Mouse (Mus musculus): ENCODE measurements around the gene Gh.
"Not testable (repeated sequence)": the region's sequence is repeated elsewhere in the genome, so short reads cannot be mapped to it uniquely, and the experiment has no call there.

The Gh gene

DNA sequence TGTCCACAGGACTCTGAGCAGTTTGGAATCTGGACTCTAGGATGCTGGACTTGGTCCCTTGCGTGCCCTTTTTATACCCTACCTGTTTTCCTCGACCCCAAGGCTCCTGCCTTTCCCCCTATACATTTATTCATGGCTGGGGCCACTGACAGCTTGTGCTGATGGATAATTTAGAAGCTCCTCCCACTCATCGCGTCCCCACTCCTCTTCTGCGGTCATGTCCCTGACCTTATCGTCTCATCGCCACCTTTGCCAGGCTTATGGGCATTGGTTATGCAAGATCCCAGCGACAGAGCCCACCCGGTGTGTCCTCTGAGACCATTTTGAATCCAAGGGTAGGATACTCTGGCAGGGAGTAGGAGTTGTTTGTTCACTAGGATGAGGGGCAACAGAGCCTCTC is at the start of gene Gh:
Gene Gh, minus strand, starts transcription at position 101 of the 400 bp plus-strand sequence.
- DNase-seq, result no peak

DNA sequence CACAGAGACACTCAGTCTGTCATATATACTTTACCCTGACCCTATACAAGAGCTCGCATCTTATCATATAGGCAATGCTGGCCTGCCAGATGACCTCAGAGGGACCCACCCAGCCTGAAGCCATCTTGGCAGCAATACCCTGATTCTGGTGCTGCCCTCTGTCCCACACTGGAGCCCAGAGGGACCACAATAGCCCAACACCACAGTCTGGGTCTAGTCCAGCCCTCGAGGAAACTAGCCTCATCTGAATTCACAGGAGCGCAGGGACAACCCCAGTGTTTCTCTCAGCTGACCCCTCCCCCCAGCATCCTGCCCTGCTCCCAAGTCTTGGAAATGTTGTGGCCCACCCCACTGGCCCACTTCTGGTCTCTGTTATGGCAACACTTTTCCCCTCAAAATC is 49.6 kb upstream of the Gh start:
- DNase-seq, result no peak

DNA sequence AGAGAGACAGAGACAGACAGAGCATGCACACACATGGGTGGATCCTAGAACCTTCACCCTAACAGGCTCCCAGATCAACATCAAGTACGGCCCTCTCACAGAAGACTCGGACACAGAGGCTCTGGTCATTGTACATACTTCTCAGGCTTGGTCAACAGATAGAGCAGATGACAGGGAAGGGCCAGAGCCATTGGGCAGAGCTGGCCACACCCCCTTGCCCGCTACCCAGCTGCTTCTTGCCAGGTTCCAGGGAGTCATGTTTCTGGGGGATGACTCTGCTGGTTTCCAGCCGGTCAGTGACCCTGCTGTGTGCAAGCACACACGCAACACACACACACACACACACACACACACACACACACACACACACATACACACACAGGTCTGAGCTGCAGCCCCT is 49.2 kb upstream of the Gh start:
- DNase-seq, result no peak

DNA sequence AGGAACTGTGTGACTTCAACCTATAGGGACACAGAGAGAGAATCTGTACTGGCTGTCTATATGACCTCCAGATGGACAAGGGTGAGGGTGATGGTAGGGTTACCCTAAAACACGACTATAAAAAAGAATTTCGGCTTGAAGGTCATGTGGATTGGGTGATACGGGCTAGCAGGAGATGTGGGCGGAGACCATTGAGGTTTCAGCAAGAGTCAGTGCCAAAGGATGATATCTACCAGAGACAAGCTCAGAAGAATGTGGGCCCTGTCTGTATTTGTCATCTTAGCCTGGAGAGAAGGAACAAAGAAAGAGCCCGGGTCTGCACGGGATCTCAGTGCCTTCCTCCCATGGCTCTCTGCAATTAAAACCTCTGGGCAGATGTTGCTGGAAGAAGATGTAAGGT is 48.1 kb upstream of the Gh start:
- no peak for DNase-seq

DNA sequence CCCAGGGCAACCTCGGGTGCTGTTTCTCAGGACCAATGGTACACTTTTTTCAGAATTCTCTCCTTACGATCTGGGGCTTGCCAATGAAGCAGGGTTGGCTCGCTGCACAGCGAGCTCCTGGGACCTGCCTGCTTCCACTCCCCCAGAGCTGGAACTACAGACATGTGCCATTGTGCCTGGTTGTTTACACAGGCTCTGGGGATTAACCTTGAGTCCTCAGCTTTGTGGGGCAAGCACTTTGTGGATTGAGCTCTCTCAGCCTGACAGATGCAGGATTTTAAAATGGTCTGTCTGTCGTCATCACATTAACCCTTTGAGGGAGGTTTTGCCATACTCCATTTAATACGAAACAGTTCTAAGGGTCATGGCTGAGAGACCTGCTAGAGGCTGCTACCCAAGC is 43.2 kb upstream of the Gh start:
- DNase-seq, result no peak

DNA sequence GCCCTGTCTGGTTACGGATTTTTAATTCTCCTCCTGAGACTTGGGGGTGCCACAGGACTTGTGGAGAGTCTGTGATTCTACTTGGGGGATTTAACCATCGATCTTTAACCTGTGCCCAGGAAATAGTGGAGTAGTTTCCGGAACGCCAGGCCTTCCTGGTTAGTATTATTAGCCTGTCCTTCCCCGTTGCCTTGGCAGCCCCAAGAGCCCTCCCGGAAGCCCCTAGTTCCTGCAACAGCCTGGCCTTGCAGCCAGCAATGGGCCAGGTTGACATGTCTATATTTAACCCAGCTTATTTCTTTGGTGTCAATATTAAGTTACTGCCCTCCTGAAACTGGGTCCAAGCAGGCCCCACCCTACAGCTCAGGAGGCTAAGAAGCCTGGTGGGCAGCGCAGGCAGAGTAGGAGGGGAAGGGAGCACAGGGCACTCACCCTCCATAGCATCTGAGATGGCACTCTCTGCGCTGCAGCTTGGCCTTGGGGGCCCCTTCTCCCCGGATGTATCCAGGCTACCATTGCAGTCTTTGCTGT is 39.4 kb upstream of the Gh start:
- no peak for DNase-seq

DNA sequence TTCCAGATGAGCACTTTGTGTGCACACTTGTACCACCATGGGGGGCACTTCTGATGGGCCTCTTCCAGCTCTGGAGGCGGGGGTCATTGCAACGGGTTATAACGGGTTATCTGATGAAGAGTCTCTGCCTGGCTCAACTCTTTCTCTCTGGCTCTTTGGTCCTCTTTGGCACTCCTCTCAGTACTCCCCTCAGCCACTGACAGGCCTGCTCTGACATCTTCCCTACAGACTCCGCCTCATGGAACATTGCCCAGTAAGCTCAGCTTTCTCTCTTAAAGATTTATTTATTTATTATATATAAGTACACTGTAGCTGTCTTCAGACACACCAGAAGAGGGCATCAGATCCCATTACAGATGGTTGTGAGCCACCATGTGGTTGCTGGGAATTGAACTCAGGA is 37.7 kb upstream of the Gh start:
- not testable (repeated sequence) for DNase-seq

DNA sequence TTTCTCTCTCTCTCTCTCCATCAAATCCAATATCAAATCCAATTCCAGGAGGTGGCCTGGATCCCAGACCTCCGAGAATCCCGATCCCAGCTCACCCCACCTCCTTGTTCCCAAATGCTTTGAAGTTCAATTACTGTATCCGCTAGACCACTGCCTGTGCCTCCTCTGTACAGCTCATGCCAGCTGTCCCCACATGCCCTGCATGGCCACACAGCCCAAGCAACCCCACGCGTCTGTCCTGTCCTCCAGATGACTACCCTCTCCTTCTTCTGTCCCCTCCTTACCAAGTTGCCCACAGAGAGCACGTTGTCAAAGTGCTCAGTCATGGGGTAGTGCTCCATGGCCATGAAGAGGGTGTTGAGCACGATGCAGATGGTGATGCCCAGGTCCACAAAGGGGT is 37.2 kb upstream of the Gh start:
- DNase-seq, result no peak

DNA sequence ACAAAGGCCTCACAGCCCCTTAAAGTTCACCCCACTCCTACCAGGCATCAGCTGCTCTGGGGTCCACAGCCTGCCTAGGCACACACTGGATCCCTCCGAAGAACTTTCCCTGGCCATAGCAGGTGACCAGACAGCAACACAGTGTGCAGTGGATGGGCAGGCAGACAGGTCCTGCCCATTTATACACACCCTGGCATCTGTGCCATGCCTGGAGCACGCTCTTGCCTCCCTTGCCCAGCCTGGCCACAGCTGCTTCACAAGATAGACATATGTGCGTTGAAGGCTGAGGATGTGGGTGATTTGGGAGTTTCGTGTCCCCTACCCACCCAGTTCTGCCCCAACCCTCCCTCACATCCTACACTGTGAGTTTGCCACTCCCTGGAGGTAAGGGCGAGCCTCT is 36.4 kb upstream of the Gh start:
- no peak for DNase-seq

DNA sequence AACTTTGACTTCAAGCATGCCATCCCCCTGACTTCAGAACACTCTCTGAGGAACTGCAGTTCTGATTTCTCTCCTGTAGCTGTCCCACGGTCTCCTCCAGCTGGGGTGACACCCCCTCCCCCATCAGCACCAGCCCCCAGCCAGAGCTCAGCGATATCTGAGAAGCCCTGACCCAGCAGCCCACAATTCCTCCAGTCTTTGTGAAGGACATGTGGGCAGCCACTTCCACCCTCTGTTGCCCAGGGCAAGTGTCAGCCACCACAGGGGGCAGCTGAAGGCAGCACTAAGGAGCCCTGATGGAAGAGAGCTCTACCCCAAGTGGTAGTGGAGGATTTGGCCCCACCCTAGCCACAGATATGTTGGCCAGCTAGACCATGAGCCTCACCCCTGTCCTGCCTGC is 32.4 kb upstream of the Gh start:
- no peak for DNase-seq

DNA sequence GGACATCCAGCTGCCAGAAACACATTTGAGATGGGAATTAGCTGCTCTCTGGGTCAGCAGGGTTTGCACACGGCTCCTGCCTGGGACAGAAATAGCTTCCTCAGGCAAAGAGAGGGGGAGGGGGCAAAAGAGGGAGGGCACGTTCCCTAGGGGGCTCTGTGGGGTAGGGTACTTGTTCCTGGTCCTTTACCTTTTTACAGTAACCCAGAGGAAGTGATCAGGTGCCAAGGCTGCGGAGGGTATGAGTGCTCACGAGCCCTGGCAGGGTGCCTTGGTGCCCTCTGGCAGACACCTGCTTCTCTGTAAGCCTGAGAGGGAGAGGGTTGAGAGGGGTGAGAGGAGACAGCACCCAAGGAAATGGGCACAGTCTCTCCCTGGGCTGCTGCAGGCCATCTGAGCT is 30.8 kb upstream of the Gh start:
- DNase-seq, result no peak

DNA sequence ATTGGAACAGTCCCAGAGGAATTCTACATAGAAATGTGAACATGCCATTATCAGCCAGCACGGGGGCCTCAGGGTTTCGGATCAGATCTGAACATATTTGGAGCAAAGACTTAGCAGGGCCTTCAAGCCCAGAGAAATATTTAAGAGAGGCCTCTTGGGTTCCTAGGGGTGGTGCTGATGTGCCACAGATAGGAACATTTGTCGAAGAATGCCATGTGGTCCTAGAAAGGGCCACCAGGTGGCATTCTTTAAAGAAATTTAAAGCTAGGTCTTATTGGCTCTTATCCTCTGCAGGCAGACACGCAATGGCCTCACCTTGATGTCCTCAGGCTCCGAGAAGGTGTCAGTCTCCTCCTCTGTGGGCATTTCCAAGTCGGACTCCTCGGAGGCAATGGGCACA is 28.0 kb upstream of the Gh start:
- DNase-seq, result peak; percentile 16

DNA sequence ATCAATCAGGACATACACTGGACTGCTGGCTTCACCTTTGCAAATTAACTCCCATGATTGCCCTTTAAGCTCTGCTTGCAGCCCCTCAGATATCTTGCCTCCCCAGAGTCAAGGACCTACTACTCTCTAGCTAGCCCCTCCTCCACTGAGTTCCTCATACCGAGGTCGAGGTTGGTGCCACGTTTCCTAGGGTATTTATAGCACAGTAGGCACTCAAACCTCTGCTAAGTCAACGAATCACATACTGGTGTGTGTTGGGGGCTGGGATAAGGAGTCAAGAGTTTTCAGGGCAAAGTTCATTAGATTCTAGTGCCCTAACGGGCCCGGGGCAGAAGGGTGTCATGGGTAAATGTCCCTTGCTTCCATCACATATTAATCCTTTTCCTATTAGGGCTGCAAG is 27.5 kb upstream of the Gh start:
- no peak for DNase-seq

DNA sequence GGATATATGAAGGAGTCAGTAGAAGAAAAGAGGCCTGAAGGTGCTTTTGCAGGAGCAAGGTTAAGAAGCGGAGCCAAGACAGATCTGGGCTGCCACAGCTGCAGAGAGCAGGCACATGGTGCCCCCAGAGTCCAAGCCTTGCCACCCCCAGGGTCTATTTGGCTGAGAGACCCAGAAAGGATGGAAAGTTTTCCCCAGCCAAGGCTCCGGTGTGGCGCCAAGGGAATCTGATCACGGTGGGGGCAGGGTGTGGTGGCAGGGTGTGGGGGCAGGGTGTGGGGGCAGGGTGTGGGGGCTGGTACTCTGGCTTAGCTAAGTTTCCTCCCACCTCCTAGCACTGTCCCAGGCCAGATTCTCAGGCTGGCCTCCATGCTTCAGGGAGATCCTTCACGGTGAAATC is 26.9 kb upstream of the Gh start:
- DNase-seq, result no peak

DNA sequence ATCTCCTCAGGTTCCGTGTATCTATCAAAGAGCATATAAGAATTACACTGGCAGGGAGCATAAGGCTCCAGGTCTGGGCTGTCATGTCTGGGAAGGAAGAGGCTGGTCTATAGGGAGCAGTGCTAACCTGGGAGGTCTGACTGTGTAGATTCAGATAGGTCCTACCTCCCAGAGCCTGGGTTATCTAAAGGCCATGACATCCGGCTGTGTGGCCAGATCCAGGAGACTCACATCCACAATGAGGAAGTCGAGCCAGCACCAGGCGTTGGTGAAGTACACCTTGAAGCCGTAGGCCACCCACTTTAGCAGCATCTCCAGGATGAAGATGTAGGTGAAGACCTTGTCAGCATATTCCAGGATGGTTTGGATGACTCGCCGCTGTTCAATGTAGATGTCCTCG is 24.8 kb upstream of the Gh start:
- DNase-seq, result no peak

DNA sequence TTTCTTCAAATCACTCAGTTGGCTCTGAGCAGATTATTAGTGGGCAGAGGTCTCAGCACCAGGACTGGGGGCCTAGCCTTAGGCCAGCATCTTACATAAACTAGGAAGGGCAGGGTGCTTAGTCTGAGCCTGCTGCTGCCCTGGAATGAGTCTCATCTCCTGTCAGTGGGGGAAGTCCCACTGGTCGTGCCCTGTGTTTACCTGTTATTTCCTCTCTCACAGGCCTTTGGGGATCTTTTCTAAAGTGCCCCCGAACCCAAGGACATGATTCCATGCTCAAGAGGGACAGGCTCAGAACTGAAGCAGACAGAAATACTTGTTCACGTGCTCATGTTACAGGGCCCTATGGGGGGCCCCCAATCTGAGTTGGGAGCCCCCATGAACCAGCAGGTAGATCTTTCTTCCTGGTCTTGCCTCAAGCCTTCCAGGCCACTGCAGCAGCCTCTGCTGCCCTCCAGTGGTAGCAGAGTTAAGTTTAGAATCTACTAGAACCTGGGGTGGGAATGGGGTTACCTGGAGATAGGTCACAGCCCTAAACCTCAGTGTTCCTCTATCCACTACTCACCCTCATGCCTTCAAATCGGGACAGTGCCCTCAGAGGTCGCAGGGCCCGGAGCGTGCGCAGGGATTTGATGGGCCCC is 24.0 kb upstream of the Gh start:
- peak; percentile 59 for DNase-seq

DNA sequence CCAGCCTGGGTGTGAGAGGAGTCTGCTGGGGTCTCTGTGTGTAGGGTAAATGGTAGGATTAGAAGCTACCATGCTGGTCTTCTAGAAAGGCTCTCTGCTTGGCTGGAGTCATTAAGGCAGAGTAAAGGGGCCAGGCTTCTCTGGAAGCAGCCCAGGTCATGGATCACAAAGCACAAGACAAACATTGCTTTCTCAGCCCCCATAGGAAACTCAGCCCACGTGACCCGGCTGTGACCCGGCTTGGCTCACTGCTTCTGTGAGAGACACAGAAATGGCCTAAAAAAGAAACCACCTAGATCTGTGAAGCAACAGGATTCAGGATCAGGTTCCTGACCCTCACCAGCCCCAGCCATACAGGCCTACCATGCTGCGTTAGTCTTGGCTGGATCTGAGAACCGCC is 23.2 kb upstream of the Gh start:
- no peak for DNase-seq

DNA sequence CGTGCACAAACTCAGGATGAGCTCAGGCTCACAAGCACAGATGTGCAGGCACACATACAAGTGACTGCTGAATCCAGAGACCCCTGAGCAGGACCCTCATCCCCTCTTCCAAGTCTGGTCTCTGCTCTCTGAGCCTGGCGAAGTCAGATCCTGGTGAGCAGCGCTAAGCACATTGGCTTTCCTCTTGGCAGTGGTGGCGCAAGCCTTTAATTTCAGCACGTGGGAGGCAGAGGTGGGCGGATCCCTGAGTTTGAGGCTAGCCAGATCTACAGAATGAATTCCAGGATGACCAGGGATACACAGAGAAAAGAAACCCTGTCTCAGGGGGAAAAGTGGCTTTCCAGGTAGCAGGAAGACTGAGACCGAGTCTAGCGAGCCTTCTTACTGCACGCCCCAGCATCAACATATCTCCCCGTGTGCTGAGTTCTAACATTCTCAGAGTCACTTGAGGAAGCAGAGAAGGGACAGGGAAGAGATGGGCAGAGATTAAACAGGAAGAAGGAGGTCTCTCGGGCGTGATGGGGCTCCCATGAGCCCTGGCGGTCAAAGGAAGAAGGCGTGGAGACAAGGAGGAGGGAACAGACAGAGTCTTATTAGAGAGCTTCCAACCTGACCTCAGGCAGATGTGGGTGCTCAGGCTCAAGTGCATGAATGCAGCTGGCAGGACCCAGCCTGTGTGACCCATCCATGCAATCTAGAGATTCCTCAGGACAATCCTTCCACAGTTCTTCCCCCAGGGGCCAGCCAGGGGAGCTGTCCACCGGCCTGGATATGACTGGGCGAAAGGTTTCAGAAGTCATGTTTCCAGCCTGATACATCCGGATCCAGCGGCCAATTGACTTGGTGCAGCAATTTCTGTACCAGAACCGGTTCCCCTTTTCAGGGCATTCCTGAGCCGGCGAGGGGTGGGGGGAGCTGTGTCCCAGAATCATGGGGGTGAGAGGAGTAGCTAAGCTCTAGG is 17.0 kb upstream of the Gh start:
- no peak for DNase-seq

DNA sequence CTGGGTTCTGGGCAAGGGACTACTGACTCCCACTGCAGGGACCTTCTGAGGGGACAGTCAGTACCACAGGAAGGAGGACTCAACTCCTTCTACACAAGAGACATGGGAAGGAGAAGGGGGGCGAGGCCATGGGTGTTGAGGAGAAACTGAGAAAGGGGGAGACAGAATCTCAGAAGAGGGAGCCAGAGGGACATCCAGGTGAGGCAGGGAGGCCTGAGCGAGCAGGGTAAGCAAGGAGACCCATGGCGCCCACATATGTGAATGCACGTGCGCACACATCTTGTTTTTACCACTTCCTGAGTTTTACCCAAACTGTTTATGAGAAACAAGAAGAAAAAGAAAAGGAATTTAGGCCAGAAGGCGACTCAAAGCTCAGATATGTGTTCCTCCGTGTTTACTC is 16.1 kb upstream of the Gh start:
- DNase-seq, result no peak

DNA sequence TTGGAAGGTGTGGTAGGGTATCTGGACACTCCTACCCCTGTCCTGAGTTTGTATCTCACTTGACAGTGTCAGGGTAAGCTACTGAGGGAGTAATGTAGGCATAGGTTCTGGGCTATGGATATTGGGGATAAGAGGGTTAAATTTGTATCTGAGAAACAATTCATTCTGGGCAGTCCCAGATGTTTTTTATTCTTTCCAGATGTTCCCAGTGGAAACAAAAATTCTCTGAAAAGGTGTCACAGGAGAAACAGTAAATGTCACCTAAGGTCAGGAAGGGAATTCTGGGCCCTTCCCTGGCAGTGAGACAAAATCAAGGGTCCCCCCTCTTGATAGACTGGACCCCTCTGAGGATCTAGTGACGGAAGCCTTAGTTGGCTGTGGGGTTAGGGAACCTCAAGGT is 14.8 kb upstream of the Gh start:
- DNase-seq, result no peak

DNA sequence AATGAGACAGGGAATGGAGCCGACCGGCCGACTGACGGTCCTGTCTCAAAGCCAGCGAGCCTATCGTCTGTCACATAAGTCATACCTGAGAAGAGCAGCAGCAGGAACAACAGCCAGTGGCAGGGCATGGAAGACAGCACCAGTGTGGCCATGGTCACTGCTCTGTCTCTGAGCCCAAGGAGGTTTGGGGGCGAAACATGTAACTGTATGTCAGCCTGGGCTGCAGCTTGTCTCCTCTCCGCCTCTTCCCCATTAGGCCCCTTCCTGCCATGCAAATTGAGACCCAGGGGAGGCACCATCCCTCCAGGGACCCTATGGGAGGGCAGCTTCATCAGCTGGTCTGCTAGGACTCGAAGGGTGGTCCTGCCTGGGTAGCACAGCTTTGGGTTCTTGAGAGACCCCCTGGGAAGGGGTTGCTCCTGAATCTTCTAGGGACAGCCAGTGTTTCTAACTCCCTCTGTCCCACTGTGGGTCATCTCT is 12.7 kb upstream of the Gh start, which contains the start of gene Cd79b:
Gene Cd79b, minus strand, starts transcription at position 430 of the 480 bp plus-strand sequence.
- DNase-seq, result no peak

DNA sequence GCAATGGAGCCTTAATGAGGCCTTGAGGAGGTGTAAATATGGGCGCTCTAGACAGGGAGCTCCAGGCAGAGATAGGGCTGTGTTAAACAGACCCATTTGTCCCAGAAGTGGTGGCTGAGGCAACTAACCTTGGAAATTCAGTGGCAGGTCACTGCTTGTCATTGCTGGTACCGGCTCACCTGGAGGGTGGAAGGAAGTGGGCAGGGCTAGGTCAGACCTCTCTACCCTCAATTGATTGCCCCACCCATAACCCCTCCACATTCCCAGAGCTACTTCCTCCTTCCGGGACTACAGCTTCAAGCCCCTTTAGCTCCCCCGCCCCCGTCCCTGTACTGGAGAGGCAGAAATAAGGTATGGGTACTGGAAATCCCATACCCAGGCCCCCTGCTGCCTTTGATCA is 11.9 kb upstream of the Gh start:
- DNase-seq, result no peak

DNA sequence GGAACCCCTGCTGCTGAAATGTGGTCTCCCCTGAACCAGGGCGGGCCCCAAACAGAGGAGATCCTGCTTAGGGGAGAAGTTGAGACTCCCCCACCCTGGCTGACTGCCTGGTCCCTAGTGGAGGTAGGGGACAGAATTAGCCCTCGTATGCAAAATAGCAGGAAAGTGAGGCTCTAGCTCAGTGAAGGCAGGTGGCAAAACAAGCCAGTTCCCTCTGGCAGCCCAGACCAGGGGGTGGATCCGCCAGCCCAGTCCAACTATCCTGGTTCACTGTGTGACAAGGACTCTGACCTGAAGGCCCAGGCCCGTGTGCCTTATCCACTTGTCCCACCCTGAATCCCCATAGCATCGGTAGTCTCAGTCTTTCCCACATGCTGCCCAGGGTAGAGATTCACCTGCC is 8.5 kb upstream of the Gh start:
- no peak for DNase-seq

DNA sequence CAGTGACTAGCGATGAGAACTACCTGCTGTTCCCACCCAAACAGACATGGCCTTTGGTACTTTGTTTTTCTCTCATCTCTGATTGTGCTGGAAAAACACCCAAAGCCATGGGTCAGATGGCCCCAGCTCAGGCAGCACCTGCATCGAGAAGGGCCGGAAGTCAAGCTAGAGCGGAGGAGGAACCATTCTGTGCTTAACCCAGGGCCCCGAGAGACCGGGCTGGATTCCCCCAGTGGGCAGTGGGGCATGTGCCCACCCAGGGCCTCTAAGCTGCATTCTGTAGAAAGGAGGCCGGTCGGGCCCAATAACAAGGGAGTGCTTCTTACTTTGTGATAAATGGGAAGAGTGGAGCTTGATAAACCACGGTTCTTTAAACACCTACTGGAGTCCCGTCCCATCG is 6.5 kb upstream of the Gh start:
- DNase-seq, result no peak
